Mouse (Mus musculus) yolk sac, embryonic 10.5 days (tissue): ENCODE measurements around the gene Eif4ebp2.

Experiments
- DNase-seq: peaks from one replicate; pipeline ENCODE4 v3.0.0-alpha.2; 2017; ENCODE audit warnings: low spot score

The Eif4ebp2 gene

GRCm38 (mm10) chr10:61418131-61418900 is 34.1 kb downstream of the Eif4ebp2 start:
- no peak for DNase-seq

GRCm38 (mm10) chr10:61417672-61418071 is 34.8 kb downstream of the Eif4ebp2 start, which contains the start of gene Nodal:
Nodal (plus strand) TSS chr10:61417972.
- no peak for DNase-seq

- DNase-seq = no peak
Observed at GRCm38 (mm10) chr10:61417046-61417445, 35.4 kb downstream of the Eif4ebp2 start.

GRCm38 (mm10) chr10:61416561-61416960 is 35.9 kb downstream of the Eif4ebp2 start:
- DNase-seq = no peak

- no peak for DNase-seq
Observed at GRCm38 (mm10) chr10:61415890-61416289, 36.6 kb downstream of the Eif4ebp2 start.

- DNase-seq = no peak
Observed at GRCm38 (mm10) chr10:61415240-61415639, 37.2 kb downstream of the Eif4ebp2 start.

- DNase-seq = peak; percentile 88
Observed at GRCm38 (mm10) chr10:61412910-61413625, 39.4 kb downstream of the Eif4ebp2 start.

- no peak for DNase-seq
Observed at GRCm38 (mm10) chr10:61410193-61410592, 42.3 kb downstream of the Eif4ebp2 start.

- DNase-seq = peak; percentile 66
Observed at GRCm38 (mm10) chr10:61409776-61410175, 42.7 kb downstream of the Eif4ebp2 start.

GRCm38 (mm10) chr10:61405958-61406357 is 46.5 kb downstream of the Eif4ebp2 start:
- DNase-seq = no peak

- DNase-seq = no peak
Observed at GRCm38 (mm10) chr10:61402911-61403310, 49.5 kb downstream of the Eif4ebp2 start.

GRCm38 (mm10) chr10:61402480-61402879 is 50.0 kb downstream of the Eif4ebp2 start:
- DNase-seq = no peak

GRCm38 (mm10) chr10:61400407-61400806 is 52.1 kb downstream of the Eif4ebp2 start:
- no peak for DNase-seq

- DNase-seq = peak; percentile 70
Observed at GRCm38 (mm10) chr10:61399156-61399734, 53.2 kb downstream of the Eif4ebp2 start.

GRCm38 (mm10) chr10:61398125-61398524 is 54.3 kb downstream of the Eif4ebp2 start:
- DNase-seq = no peak

- peak; percentile 55 for DNase-seq
Observed at GRCm38 (mm10) chr10:61394476-61395136, 57.9 kb downstream of the Eif4ebp2 start.

- no peak for DNase-seq
Observed at GRCm38 (mm10) chr10:61392584-61392983, 59.9 kb downstream of the Eif4ebp2 start.

GRCm38 (mm10) chr10:61390148-61390547 is 62.3 kb downstream of the Eif4ebp2 start:
- no peak for DNase-seq

GRCm38 (mm10) chr10:61389020-61389419 is 63.4 kb downstream of the Eif4ebp2 start:
- DNase-seq = no peak

- no peak for DNase-seq
Observed at GRCm38 (mm10) chr10:61386284-61386683, 66.2 kb downstream of the Eif4ebp2 start.

- no peak for DNase-seq
Observed at GRCm38 (mm10) chr10:61385174-61385573, 67.3 kb downstream of the Eif4ebp2 start.

GRCm38 (mm10) chr10:61383715-61384047 is 68.8 kb downstream of the Eif4ebp2 start:
- no peak for DNase-seq
